Mouse (Mus musculus): Measurements from ENCODE around the gene Npl.
"Not testable (repeated sequence)": the region's sequence is repeated elsewhere in the genome, so short reads cannot be mapped to it uniquely, and the experiment has no call there.

Gene Npl

GRCm38 (mm10) chr1:153486767-153487499 is 62.9 kb downstream of the Npl start:
- DNase-seq, result peak; percentile 69 to 80

- DNase-seq, result not testable (repeated sequence)
Measured at GRCm38 (mm10) chr1:153486120-153486519, 63.7 kb downstream of the Npl start.

- no peak for DNase-seq
Measured at GRCm38 (mm10) chr1:153485201-153485796, 64.5 kb downstream of the Npl start.

GRCm38 (mm10) chr1:153481025-153481412 is 68.8 kb downstream of the Npl start:
- DNase-seq, result no peak

GRCm38 (mm10) chr1:153480386-153481024 is 69.3 kb downstream of the Npl start:
- peak; percentile 88 to 90 for DNase-seq

GRCm38 (mm10) chr1:153479296-153479695 is 70.5 kb downstream of the Npl start:
- no peak for DNase-seq

GRCm38 (mm10) chr1:153461796-153462195 is 88.0 kb downstream of the Npl start:
- no peak for DNase-seq

- DNase-seq, result no peak
Measured at GRCm38 (mm10) chr1:153456137-153456536, 93.7 kb downstream of the Npl start.

GRCm38 (mm10) chr1:153453146-153453642 is 96.7 kb downstream of the Npl start:
- DNase-seq, result no peak
